Mouse (Mus musculus) frontal cortex, postnatal 14 days (tissue): Measurements from ENCODE around the gene Got1.
A peak's percentile ranks its signal among the peaks of the same experiment; 100 is the strongest.
"Not testable (repeated sequence)": the region's sequence is repeated elsewhere in the genome, so short reads cannot be mapped to it uniquely, and the experiment has no call there.

Experiments used
- DNase-seq, 2 experiments: peaks; one replicate each; pipeline ENCODE4 v3.0.0; 2022; ENCODE audit warnings: low spot score in 2 of 2

Got1 gene

GRCm38 (mm10) chr19:43521996-43522395 is 2.4 kb downstream of the Got1 start:
- DNase-seq, result no peak

GRCm38 (mm10) chr19:43521362-43521761 is 3.0 kb downstream of the Got1 start:
- no peak for DNase-seq

GRCm38 (mm10) chr19:43520402-43520801 is 4.0 kb downstream of the Got1 start:
- DNase-seq, result no peak

- no peak for DNase-seq
Observed at GRCm38 (mm10) chr19:43519226-43519625, 5.2 kb downstream of the Got1 start.

GRCm38 (mm10) chr19:43518261-43518660 is 6.1 kb downstream of the Got1 start:
- no peak for DNase-seq

GRCm38 (mm10) chr19:43517808-43518207 is 6.6 kb downstream of the Got1 start:
- DNase-seq, result no peak

- DNase-seq, result no peak
Observed at GRCm38 (mm10) chr19:43517320-43517719, 7.1 kb downstream of the Got1 start.

GRCm38 (mm10) chr19:43516397-43517035 is 7.9 kb downstream of the Got1 start:
- no peak for DNase-seq

GRCm38 (mm10) chr19:43515668-43516396 is 8.6 kb downstream of the Got1 start:
- DNase-seq, result no peak

- DNase-seq, result no peak
Observed at GRCm38 (mm10) chr19:43513874-43514273, 10.5 kb downstream of the Got1 start.

GRCm38 (mm10) chr19:43511621-43512620 is 12.5 kb downstream of the Got1 start:
- DNase-seq, result no peak

- DNase-seq, result no peak
Observed at GRCm38 (mm10) chr19:43510436-43511220, 13.8 kb downstream of the Got1 start.

- DNase-seq, result no peak
Observed at GRCm38 (mm10) chr19:43505441-43505840, 19.0 kb downstream of the Got1 start.

- not testable (repeated sequence) for DNase-seq
Observed at GRCm38 (mm10) chr19:43503593-43503992, 20.8 kb downstream of the Got1 start.

GRCm38 (mm10) chr19:43502630-43503029 is 21.8 kb downstream of the Got1 start:
- DNase-seq, result no peak

- DNase-seq, result no peak
Observed at GRCm38 (mm10) chr19:43498874-43499273, 25.5 kb downstream of the Got1 start.

- DNase-seq, result no peak
Observed at GRCm38 (mm10) chr19:43497440-43497839, 27.0 kb downstream of the Got1 start.

- DNase-seq, result peak in 1 of 2 experiments; percentile 38
Observed at GRCm38 (mm10) chr19:43495846-43496245, 28.6 kb downstream of the Got1 start.

- no peak for DNase-seq
Observed at GRCm38 (mm10) chr19:43494914-43495313, 29.5 kb downstream of the Got1 start.

- no peak for DNase-seq
Observed at GRCm38 (mm10) chr19:43493878-43494277, 30.5 kb downstream of the Got1 start.

GRCm38 (mm10) chr19:43493316-43493715 is 31.1 kb downstream of the Got1 start:
- DNase-seq, result not testable (repeated sequence)
